Mouse (Mus musculus): Measurements from ENCODE around the gene Coq7.

GRCm38 (mm10) chr7:118488060-118488664 lies 45.0 kb downstream of the Coq7 start:
- TF ChIP-seq CTCF (IDR thresholded peaks at IDR 0.05; ENCODE audit: low read depth, low read length), result no peak
- no peak for TF ChIP-seq EP300 (IDR thresholded peaks at IDR 0.05; ENCODE audit: insufficient read depth, low read depth, low read length)
- no peak for TF ChIP-seq POLR2A (IDR thresholded peaks at IDR 0.05; ENCODE audit: insufficient read depth, low read length)
